Mouse (Mus musculus) bone marrow, adult 2 months (tissue): Measurements from ENCODE around the gene Zfp518a. TPM values are rescaled to one million over a fixed set of nuclear protein-coding genes. Genes with fewer than 3 reads are reported as not detected.
A peak's percentile ranks its signal among the peaks of the same experiment; 100 is the strongest.

ENCODE experiments used
- H3K27ac ChIP-seq: fragments of 200-500 bp; 2 replicates; pipeline ENCODE4 v1.5.1; 2012; ENCODE audit warnings: low read depth, mild to moderate bottlenecking, control low read depth, inconsistent platforms, low read length; ENCODE audit not compliant: control insufficient read depth, poor library complexity, insufficient read depth
- H3K4me1 ChIP-seq: fragments of 200-500 bp; 2 replicates; pipeline ENCODE4 v1.6.1; 2011; ENCODE audit warnings: low read length; ENCODE audit not compliant: control insufficient read depth, insufficient read depth
- H3K4me3 ChIP-seq: fragments of 200-500 bp; replicated peaks from 2 replicates; pipeline ENCODE3; 2011; ENCODE audit warnings: mild to moderate bottlenecking, low read depth, low read length, control low read depth; ENCODE audit not compliant: control insufficient read depth
- CTCF ChIP-seq: fragments of 200-500 bp; IDR thresholded peaks from 2 replicates; pipeline ENCODE4 v1.5.1; 2011; ENCODE audit warnings: low read length, control low read depth; ENCODE audit not compliant: control insufficient read depth, insufficient read depth
- POLR2A ChIP-seq: fragments of 200-500 bp; IDR thresholded peaks from 2 replicates; pipeline ENCODE4 v1.6.1; 2011; ENCODE audit warnings: low read depth, mild to moderate bottlenecking, control low read depth, low read length, borderline replicate concordance; ENCODE audit not compliant: control insufficient read depth
- WGBS: fragments of 180-500 bp; shearing (Covaris S2); methylation state at CpG from one replicate; pipeline ENCODE4 v1.1.7; 2018; 5-methylcytosine and 5-hydroxymethylcytosine counted together
- polyA plus RNA-seq: library from polyadenylated mRNA; stranded (reverse); fragments of >200 nt; gene quantifications from 2 replicates; pipeline ENCODE4 v1.2.4, GENCODE M21; 2011; ENCODE audit warnings: low replicate concordance; ENCODE audit not compliant: missing spikeins, insufficient read depth, insufficient read length

The Zfp518a gene
- polyA plus RNA-seq, 1 experiment: 2.5 TPM

DNA sequence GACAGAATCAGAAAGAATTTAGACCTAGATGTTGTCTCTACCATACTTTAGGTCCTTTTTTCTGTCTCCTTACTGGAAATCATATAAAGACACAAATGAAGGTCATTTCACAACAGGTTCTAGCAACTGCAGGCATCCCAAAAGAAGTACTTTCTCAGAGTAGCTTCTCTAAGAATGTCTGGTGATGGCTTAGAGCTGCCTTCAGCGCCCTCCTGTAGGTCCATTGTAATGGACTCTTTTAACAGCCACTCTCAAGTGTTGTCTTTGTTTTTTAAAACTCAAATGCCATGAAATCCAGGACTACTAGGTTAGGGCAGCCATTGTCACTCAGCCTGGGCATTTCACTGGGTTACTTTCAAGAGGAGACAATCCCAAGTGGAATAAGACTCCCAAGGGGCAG lies 64.5 kb downstream of the Zfp518a start:
- H3K4me1 ChIP-seq: no peaks in the 10 kb centered on the region; the same call in 1 of the 2 replicates
- 74% methylated on average over 1 of the region's 1 CpGs for WGBS
- no peak overlapping the region for H3K4me3 ChIP-seq
- TF ChIP-seq CTCF: no peak
- no peak for TF ChIP-seq POLR2A
- H3K27ac ChIP-seq: no peak overlapping the region

DNA sequence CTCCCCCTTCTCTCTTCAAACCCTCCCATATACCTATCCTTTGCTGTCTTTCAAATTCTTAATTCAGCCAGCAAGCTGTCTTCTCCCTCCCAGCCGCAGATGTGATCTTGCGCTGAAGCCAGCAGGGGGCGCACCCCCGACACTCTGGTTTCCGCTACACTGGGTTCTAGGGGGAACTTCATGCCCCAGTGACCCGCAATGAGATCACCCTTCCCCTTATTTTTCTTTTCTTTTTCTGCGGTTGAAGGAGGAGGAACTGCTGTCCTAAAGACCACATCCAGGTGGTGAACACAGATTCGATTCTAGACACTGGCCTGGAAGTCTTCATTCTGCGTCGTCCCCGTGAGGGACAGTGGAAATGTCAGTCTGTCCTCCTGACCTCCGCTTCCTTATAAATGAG lies 68.5 kb downstream of the Zfp518a start:
- no peaks in the 10 kb centered on the region; the same call in 1 of the 2 replicates for H3K4me1 ChIP-seq
- 4% methylated on average over 12 of the region's 12 CpGs for WGBS
- peak; percentile 88 for TF ChIP-seq CTCF
- no peak for TF ChIP-seq POLR2A
- H3K4me3 ChIP-seq: no peak overlapping the region
- H3K27ac ChIP-seq: peak overlapping the region; percentile 3; the same call in 1 of the 2 replicates

GRCm38 (mm10) chr19:40964367-40964891 lies 69.9 kb downstream of the Zfp518a start:
- H3K4me3 ChIP-seq: no peak overlapping the region
- WGBS: 68% methylated on average over 3 of the region's 3 CpGs
- peak overlapping the region; percentile 22; the same call in 1 of the 2 replicates for H3K27ac ChIP-seq
- TF ChIP-seq POLR2A: no peak
- no peak for TF ChIP-seq CTCF
- no peaks in the 10 kb centered on the region; the same call in 1 of the 2 replicates for H3K4me1 ChIP-seq

DNA sequence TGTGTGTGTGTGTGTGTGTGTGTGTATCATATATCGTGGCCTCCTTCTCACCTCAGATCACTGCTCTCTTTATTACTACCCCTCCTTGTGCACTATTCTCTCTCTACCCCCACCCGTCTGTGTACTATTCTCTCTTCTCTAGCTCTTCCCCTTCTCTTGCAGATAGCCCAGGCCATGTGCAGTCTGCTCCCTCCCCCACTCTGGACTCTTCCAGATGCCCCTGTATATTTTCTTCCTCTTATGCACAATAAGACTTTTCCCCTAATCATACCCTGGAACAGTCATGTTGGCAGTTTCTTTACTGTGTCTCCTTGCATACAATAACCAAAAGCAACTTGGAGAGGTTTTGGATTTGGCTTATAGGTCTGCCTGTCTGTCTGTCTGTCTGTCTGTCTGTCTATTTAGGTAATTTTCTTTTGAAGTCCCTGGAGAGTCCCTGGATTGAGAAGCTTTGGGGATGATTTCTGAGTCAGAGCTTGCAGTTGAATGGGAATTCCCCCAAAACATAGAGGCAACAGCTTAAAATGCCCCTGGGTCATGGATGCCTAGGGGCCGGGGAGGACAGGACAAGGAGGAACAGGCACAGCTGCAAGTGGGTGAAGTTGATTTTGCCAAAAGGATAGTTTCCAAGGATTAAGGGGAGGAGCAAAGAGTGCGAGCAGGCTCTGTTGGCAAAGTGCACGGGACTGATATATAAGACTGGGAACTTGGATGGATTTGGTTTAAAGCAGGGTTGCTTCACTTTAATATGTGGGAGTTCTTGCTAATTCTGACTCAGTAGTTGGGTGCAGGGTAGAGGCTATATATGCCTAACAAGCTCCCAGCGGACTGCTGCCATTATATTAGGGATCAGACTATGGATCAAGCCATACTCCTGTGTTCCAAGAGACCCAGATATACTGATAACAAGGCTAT lies 70.7 kb downstream of the Zfp518a start:
- Histone ChIP-seq H3K4me1 (no peaks in the 10 kb centered on the region; the same call in 1 of the 2 replicates), H3K27ac (no peak overlapping the region), H3K4me3 (no peak overlapping the region)
- WGBS: 60% methylated on average over 6 of the region's 6 CpGs
- TF ChIP-seq CTCF (no peak), POLR2A (no peak)

Other genes starting within 250 kb of the Zfp518a start
- gene Cc2d2b, start 146.0 kb upstream of the Zfp518a start, polyA plus RNA-seq: 3.9 TPM in 1 of 2 replicates, not detected in the other
- 5.6 and 8.6 TPM in 2 replicates for gene Ccnj, start 63.4 kb upstream of the Zfp518a start, polyA plus RNA-seq
- gene Blnk, start 99.8 kb downstream of the Zfp518a start, polyA plus RNA-seq: 15.9 and 32.9 TPM in 2 replicates
- 5.5 and 9.1 TPM in 2 replicates for gene Dntt, start 134.6 kb downstream of the Zfp518a start, polyA plus RNA-seq
- gene Opalin, start 182.4 kb downstream of the Zfp518a start, polyA plus RNA-seq: not detected in 2 replicates